Mouse (Mus musculus) liver, embryonic 12.5 days (tissue): Measurements from ENCODE around the gene Cask. TPM values are rescaled to one million over a fixed set of nuclear protein-coding genes. Genes with fewer than 3 reads are reported as not detected.
A peak's percentile ranks its signal among the peaks of the same experiment; 100 is the strongest.

Experiments used
- ATAC-seq: fragments of 200-750 bp; cut with Nextera tagmentation; 2 replicates; pipeline ENCODE4 v1.8.0; 2017; ENCODE audit warnings: moderate number of reproducible peaks, mild to moderate bottlenecking, moderate library complexity
- H3K27ac ChIP-seq: fragments of 300-500 bp; sonication (generic); 2 replicates; pipeline ENCODE4 v1.5.1; 2016; ENCODE audit warnings: mild to moderate bottlenecking
- H3K27me3 ChIP-seq: fragments of 300-500 bp; sonication (generic); replicated peaks from 2 replicates; pipeline ENCODE4 v1.6.1; 2016; ENCODE audit warnings: mild to moderate bottlenecking, moderate library complexity
- H3K36me3 ChIP-seq: fragments of 300-500 bp; sonication (generic); 2 replicates; pipeline ENCODE4 v1.6.1; 2016; ENCODE audit warnings: mild to moderate bottlenecking, moderate library complexity
- H3K4me1 ChIP-seq: fragments of 300-500 bp; sonication (generic); 2 replicates; pipeline ENCODE4 v1.6.1; 2016
- H3K4me2 ChIP-seq: fragments of 300-500 bp; sonication (generic); 2 replicates; pipeline ENCODE4 v1.6.1; 2016; ENCODE audit warnings: mild to moderate bottlenecking, moderate library complexity
- H3K4me3 ChIP-seq: fragments of 300-500 bp; sonication (generic); 2 replicates; pipeline ENCODE4 v1.5.1; 2016; ENCODE audit warnings: mild to moderate bottlenecking, moderate library complexity
- H3K9ac ChIP-seq: fragments of 300-500 bp; sonication (generic); 2 replicates; pipeline ENCODE4 v1.6.1; 2016; ENCODE audit warnings: mild to moderate bottlenecking, moderate library complexity
- H3K9me3 ChIP-seq: fragments of 300-500 bp; sonication (generic); replicated peaks from 2 replicates; pipeline ENCODE4 v1.6.1; 2016; ENCODE audit warnings: mild to moderate bottlenecking, moderate library complexity
- WGBS: fragments of 180-500 bp; shearing (Covaris S2); methylation state at CpG from one replicate; pipeline ENCODE4 v1.1.7; 2016; ENCODE audit not compliant: insufficient replicate concordance; 5-methylcytosine and 5-hydroxymethylcytosine counted together
- polyA plus RNA-seq: library from polyadenylated mRNA; unstranded; fragments of >200 nt; fragmentation: Nextera tagmentation; extraction: Ambion mirVana; gene quantifications from 2 replicates; pipeline ENCODE4 v1.2.1, GENCODE M21; 2016

Gene Cask
- polyA plus RNA-seq, 1 experiment from 2014 or later, result 1.5 TPM

- 60% methylated on average over 4 of the region's 4 CpGs for WGBS
- ATAC-seq, result no peak
Observed at GRCm38 (mm10) chrX:13659201-13659890, 191.8 kb downstream of the Cask start.

GRCm38 (mm10) chrX:13658616-13659140 is 192.5 kb downstream of the Cask start:
- no peak overlapping the region for H3K27ac ChIP-seq
- ATAC-seq, result no peak
- no peak overlapping the region for H3K4me2 ChIP-seq
- H3K36me3 ChIP-seq, result no peaks in the 10 kb centered on the region
- H3K4me1 ChIP-seq, result peaks cover 16% of the 10 kb centered on the region
- H3K9me3 ChIP-seq, result no peaks in the 10 kb centered on the region
- H3K4me3 ChIP-seq, result no peak overlapping the region
- H3K27me3 ChIP-seq, result no peaks in the 10 kb centered on the region
- H3K9ac ChIP-seq, result no peak overlapping the region
- WGBS, result 76% methylated on average over 3 of the region's 3 CpGs

More at GRCm38 (mm10) chrX:13659201-13659890, 191.8 kb downstream of the Cask start:
- H3K4me2 ChIP-seq, result no peak overlapping the region
- H3K9ac ChIP-seq, result no peak overlapping the region
- peaks cover 16% of the 10 kb centered on the region for H3K4me1 ChIP-seq
- no peaks in the 10 kb centered on the region for H3K36me3 ChIP-seq
- no peaks in the 10 kb centered on the region for H3K9me3 ChIP-seq
- H3K27me3 ChIP-seq, result no peaks in the 10 kb centered on the region
- H3K4me3 ChIP-seq, result no peak overlapping the region
- no peak overlapping the region for H3K27ac ChIP-seq

- no peak overlapping the region for H3K27ac ChIP-seq
- WGBS, result 0% methylated on average over 1 of the region's 1 CpGs
- H3K36me3 ChIP-seq, result no peaks in the 10 kb centered on the region
- no peaks in the 10 kb centered on the region for H3K27me3 ChIP-seq
- H3K4me1 ChIP-seq, result peaks cover 26% of the 10 kb centered on the region
- ATAC-seq, result no peak
- no peak overlapping the region for H3K4me3 ChIP-seq
- no peak overlapping the region for H3K4me2 ChIP-seq
- H3K9me3 ChIP-seq, result no peaks in the 10 kb centered on the region
- H3K9ac ChIP-seq, result no peak overlapping the region
Observed at GRCm38 (mm10) chrX:13656721-13657120, 194.4 kb downstream of the Cask start.

- ATAC-seq, result no peak
- Histone ChIP-seq H3K9ac (peak overlapping the region; percentile 17; the same call in 1 of the 2 replicates), H3K27me3 (no peaks in the 10 kb centered on the region), H3K36me3 (no peaks in the 10 kb centered on the region), H3K27ac (no peak overlapping the region), H3K4me2 (peak overlapping the region; percentile 45), H3K9me3 (no peaks in the 10 kb centered on the region), H3K4me3 (no peak overlapping the region; the same call in 1 of the 2 replicates), H3K4me1 (peaks cover 26% of the 10 kb centered on the region)
- 50% methylated on average over 6 of the region's 6 CpGs for WGBS
Observed at GRCm38 (mm10) chrX:13655906-13656305, 195.3 kb downstream of the Cask start.

GRCm38 (mm10) chrX:13655005-13655421 is 196.2 kb downstream of the Cask start:
- no peak overlapping the region for H3K4me2 ChIP-seq
- no peaks in the 10 kb centered on the region for H3K36me3 ChIP-seq
- no peaks in the 10 kb centered on the region for H3K27me3 ChIP-seq
- no peak overlapping the region for H3K9ac ChIP-seq
- WGBS, result 34% methylated on average over 3 of the region's 3 CpGs
- ATAC-seq, result 0 out of 2 replicates have a peak, but pooled peaks have one; percentile 15
- no peak overlapping the region for H3K4me3 ChIP-seq
- H3K27ac ChIP-seq, result no peak overlapping the region
- no peaks in the 10 kb centered on the region for H3K9me3 ChIP-seq
- peaks cover 26% of the 10 kb centered on the region for H3K4me1 ChIP-seq

- H3K36me3 ChIP-seq, result no peaks in the 10 kb centered on the region
- H3K27me3 ChIP-seq, result no peaks in the 10 kb centered on the region
- no peak overlapping the region for H3K4me2 ChIP-seq
- H3K4me3 ChIP-seq, result no peak overlapping the region
- no peak overlapping the region for H3K9ac ChIP-seq
- WGBS, result 60% methylated on average over 1 of the region's 1 CpGs
- ATAC-seq, result no peak
- peaks cover 17% of the 10 kb centered on the region for H3K4me1 ChIP-seq
- H3K27ac ChIP-seq, result no peak overlapping the region
- H3K9me3 ChIP-seq, result no peaks in the 10 kb centered on the region
Observed at GRCm38 (mm10) chrX:13652291-13652690, 198.9 kb downstream of the Cask start.

GRCm38 (mm10) chrX:13651889-13652288 is 199.3 kb downstream of the Cask start:
- no peak overlapping the region for H3K4me2 ChIP-seq
- no peaks in the 10 kb centered on the region for H3K27me3 ChIP-seq
- no peak overlapping the region for H3K4me3 ChIP-seq
- H3K27ac ChIP-seq, result no peak overlapping the region
- no peak for ATAC-seq
- H3K9me3 ChIP-seq, result no peaks in the 10 kb centered on the region
- no peaks in the 10 kb centered on the region for H3K36me3 ChIP-seq
- H3K4me1 ChIP-seq, result peaks cover 15% of the 10 kb centered on the region
- 39% methylated on average over 2 of the region's 2 CpGs for WGBS
- H3K9ac ChIP-seq, result no peak overlapping the region

- 36% methylated on average over 2 of the region's 2 CpGs for WGBS
- no peak overlapping the region for H3K4me3 ChIP-seq
- H3K27ac ChIP-seq, result no peak overlapping the region
- no peak overlapping the region for H3K4me2 ChIP-seq
- no peaks in the 10 kb centered on the region for H3K9me3 ChIP-seq
- H3K4me1 ChIP-seq, result no peaks in the 10 kb centered on the region
- no peaks in the 10 kb centered on the region for H3K27me3 ChIP-seq
- no peak overlapping the region for H3K9ac ChIP-seq
- H3K36me3 ChIP-seq, result no peaks in the 10 kb centered on the region
- no peak for ATAC-seq
Observed at GRCm38 (mm10) chrX:13638894-13639293, 212.3 kb downstream of the Cask start.

- Histone ChIP-seq H3K36me3 (no peaks in the 10 kb centered on the region), H3K4me3 (no peak overlapping the region), H3K4me2 (no peak overlapping the region), H3K9ac (no peak overlapping the region), H3K27ac (no peak overlapping the region), H3K4me1 (no peaks in the 10 kb centered on the region), H3K27me3 (no peaks in the 10 kb centered on the region), H3K9me3 (no peaks in the 10 kb centered on the region)
- WGBS, result 47% methylated on average over 1 of the region's 1 CpGs
- no peak for ATAC-seq
Observed at GRCm38 (mm10) chrX:13636398-13636797, 214.8 kb downstream of the Cask start.

GRCm38 (mm10) chrX:13631599-13632283 is 219.4 kb downstream of the Cask start, which contains the start of gene Gpr34:
Gene Gpr34, plus strand, starts transcription at chrX:13632089.
- H3K27me3 ChIP-seq, result no peaks in the 10 kb centered on the region
- ATAC-seq, result no peak
- WGBS, result 32% methylated on average over 5 of the region's 5 CpGs

GRCm38 (mm10) chrX:13622654-13623053 is 228.5 kb downstream of the Cask start:
- Histone ChIP-seq H3K9me3 (no peaks in the 10 kb centered on the region), H3K27me3 (no peaks in the 10 kb centered on the region), H3K9ac (no peak overlapping the region), H3K4me1 (no peaks in the 10 kb centered on the region), H3K36me3 (no peaks in the 10 kb centered on the region), H3K4me3 (no peak overlapping the region), H3K27ac (no peak overlapping the region), H3K4me2 (no peak overlapping the region)
- ATAC-seq, result no peak
- 63% methylated on average over 5 of the region's 5 CpGs for WGBS

More at GRCm38 (mm10) chrX:13631599-13632283, 219.4 kb downstream of the Cask start, which contains the start of gene Gpr34:
- H3K4me3 ChIP-seq, result no peak within 1 kb of the TSS
- H3K9me3 ChIP-seq, result no peaks in the 10 kb centered on the region
- no peaks in the 10 kb centered on the region for H3K4me1 ChIP-seq
- no peak within 1 kb of the TSS for H3K4me2 ChIP-seq
- H3K27ac ChIP-seq, result no peak within 1 kb of the TSS
- no peaks in the 10 kb centered on the region for H3K36me3 ChIP-seq
- no peak within 1 kb of the TSS for H3K9ac ChIP-seq

GRCm38 (mm10) chrX:13621473-13621872 is 229.7 kb downstream of the Cask start:
- H3K4me2 ChIP-seq, result no peak overlapping the region
- 59% methylated on average over 4 of the region's 4 CpGs for WGBS

More at GRCm38 (mm10) chrX:13621473-13621872, 229.7 kb downstream of the Cask start:
- Histone ChIP-seq H3K27me3 (no peaks in the 10 kb centered on the region), H3K9ac (no peak overlapping the region), H3K4me3 (no peak overlapping the region), H3K27ac (no peak overlapping the region), H3K36me3 (no peaks in the 10 kb centered on the region), H3K4me1 (no peaks in the 10 kb centered on the region), H3K9me3 (no peaks in the 10 kb centered on the region)
- ATAC-seq, result no peak
